Mouse (Mus musculus) hindbrain, embryonic 10.5 days (tissue): Measurements from ENCODE around the gene Fen1. TPM values are rescaled to one million over a fixed set of nuclear protein-coding genes. Genes with fewer than 3 reads are reported as not detected.

Experiments used
- DNase-seq: peaks from one replicate; pipeline ENCODE4 v3.0.0-alpha.2; 2017; ENCODE audit warnings: low spot score
- H3K27ac ChIP-seq: fragments of 300-500 bp; sonication (generic); 2 replicates; pipeline ENCODE4 v1.5.1; 2016; ENCODE audit warnings: mild to moderate bottlenecking, moderate library complexity
- H3K27me3 ChIP-seq: fragments of 300-500 bp; sonication (generic); 2 replicates; pipeline ENCODE4 v1.6.1; 2016; ENCODE audit warnings: mild to moderate bottlenecking; ENCODE audit not compliant: poor library complexity, insufficient read depth, severe bottlenecking
- H3K36me3 ChIP-seq: fragments of 300-500 bp; sonication (generic); 2 replicates; pipeline ENCODE4 v1.6.1; 2016; ENCODE audit warnings: mild to moderate bottlenecking, moderate library complexity
- H3K4me1 ChIP-seq: fragments of 300-500 bp; sonication (generic); replicated peaks from 2 replicates; pipeline ENCODE4 v1.6.1; 2016; ENCODE audit warnings: mild to moderate bottlenecking
- H3K4me3 ChIP-seq: fragments of 300-500 bp; sonication (generic); 2 replicates; pipeline ENCODE4 v1.5.1; 2016; ENCODE audit warnings: mild to moderate bottlenecking, moderate library complexity
- H3K9me3 ChIP-seq: fragments of 300-500 bp; sonication (generic); 2 replicates; pipeline ENCODE4 v1.6.1; 2016; ENCODE audit warnings: mild to moderate bottlenecking, moderate library complexity
- WGBS: fragments of 180-500 bp; shearing (Covaris S2); methylation state at CpG from one replicate; pipeline ENCODE4 v1.1.7; 2016; 5-methylcytosine and 5-hydroxymethylcytosine counted together
- polyA plus RNA-seq: library from polyadenylated mRNA; unstranded; fragments of >200 nt; fragmentation: Nextera tagmentation; extraction: Ambion mirVana; gene quantifications from 2 replicates; pipeline ENCODE4 v1.2.1, GENCODE M21; 2016

Fen1 gene
- polyA plus RNA-seq, 1 experiment from 2014 or later, result 135 TPM

DNA sequence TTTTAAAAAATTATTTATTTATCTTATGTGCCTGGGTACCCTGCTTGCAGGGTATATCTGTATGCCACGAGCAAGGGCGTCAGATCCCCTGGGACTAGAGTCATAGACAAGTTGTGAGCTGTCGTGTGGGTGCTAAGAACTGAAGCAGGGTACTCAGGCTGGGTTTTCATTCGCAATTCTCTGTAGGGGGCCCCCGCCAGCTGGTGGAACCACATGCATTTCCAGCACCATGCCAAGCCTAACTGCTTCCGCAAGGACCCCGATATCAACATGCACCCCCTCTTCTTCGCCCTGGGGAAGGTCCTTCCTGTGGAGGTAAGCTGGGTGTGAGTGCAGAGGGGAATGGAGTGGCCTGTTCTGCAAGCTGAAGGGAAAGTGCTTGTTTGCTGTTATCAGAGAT, 17.4 kb downstream of the Fen1 start:
- no peaks in the 10 kb centered on the region for H3K9me3 ChIP-seq
- DNase-seq, result no peak
- 92% methylated on average over 8 of the region's 8 CpGs for WGBS
- H3K27ac ChIP-seq, result no peak overlapping the region
- no peaks in the 10 kb centered on the region for H3K27me3 ChIP-seq
- H3K4me1 ChIP-seq, result peaks cover 42% of the 10 kb centered on the region
- no peak overlapping the region for H3K4me3 ChIP-seq
- peaks cover 72% of the 10 kb centered on the region for H3K36me3 ChIP-seq

DNA sequence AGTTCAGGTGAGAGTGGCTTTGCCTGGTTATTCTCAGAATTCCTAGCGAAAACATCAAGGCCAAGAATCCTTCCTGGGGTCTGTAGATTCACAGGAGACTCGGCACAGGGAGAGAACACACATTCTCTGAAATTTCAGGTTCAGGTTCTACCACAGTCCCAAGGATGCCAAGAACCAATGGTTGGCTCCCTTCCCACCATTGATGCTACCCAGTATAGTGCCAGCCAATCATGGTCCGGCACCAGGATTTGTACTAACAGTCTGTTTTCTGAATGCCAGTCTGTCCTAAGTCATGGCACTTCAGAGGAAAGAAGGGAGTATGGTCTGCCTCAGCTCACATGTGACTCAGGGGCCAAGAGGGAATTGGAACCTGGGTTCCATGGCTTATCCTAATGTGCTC, 18.1 kb downstream of the Fen1 start:
- H3K36me3 ChIP-seq, result peaks cover 65% of the 10 kb centered on the region
- H3K4me3 ChIP-seq, result no peak overlapping the region
- H3K9me3 ChIP-seq, result no peaks in the 10 kb centered on the region
- H3K27me3 ChIP-seq, result no peaks in the 10 kb centered on the region
- no peak overlapping the region for H3K27ac ChIP-seq
- DNase-seq, result no peak
- peaks cover 37% of the 10 kb centered on the region for H3K4me1 ChIP-seq
- WGBS, result 95% methylated on average over 3 of the region's 3 CpGs

DNA sequence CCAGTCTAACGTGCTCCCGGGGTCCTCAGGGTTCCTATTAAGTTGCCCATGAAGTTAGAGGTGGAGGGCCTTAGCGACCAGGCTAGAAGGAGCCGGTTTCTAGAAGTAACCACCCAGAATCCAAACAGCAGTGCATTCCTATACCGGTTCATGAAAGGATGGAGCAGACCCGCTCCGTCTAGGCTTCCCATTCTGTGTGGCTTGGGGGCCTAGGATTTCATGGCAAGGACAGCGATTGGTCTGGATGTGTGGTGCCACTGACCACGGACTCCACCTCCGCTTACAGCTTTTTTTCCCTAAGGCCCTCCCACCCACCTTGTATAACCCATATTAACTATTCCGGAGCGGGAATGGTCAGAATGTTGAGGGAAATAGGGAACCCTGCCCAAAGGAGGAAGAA, 19.9 kb downstream of the Fen1 start:
- WGBS, result 19% methylated on average over 12 of the region's 12 CpGs
- peak overlapping the region; percentile 99 for H3K27ac ChIP-seq
- no peaks in the 10 kb centered on the region for H3K27me3 ChIP-seq
- peak; percentile 40 for DNase-seq
- H3K4me3 ChIP-seq, result peak overlapping the region; percentile 96
- peaks cover 37% of the 10 kb centered on the region for H3K4me1 ChIP-seq
- H3K9me3 ChIP-seq, result no peaks in the 10 kb centered on the region
- peaks cover 47% of the 10 kb centered on the region for H3K36me3 ChIP-seq

DNA sequence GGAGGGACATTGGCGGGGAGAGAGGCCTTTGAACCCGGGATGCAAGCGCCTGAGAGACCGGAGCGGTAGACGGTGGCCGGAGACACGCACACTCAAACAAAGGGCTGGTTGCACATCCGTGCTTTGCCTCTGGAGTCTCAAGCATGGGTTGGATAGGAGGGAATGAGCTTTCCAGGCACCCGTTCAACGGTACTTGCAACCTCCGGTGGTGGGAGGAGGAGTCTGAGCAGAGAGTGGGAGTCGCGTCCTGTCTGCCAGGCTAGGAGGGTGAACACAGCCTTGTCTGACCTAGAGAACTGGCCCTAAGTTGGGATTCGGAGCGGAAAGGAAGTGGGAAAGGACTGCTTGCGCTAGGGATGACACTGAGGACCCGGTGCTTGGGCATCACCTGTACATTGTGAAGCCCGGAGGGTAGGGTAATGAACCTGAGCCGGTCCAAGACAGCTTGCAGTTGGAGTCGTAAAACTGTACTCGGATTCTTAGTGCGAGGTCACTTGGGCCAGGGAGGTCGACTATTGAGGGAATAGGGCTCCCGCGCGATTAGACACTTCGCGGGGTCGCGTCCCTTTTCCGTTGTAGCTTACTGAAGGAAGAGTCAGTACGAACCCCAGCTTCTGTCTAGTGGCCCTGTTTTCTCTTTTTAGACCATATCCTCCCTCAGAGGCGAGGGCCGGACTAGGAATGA, 20.5 kb downstream of the Fen1 start:
- WGBS, result 2% methylated on average over 35 of the region's 35 CpGs
- Histone ChIP-seq H3K36me3 (peaks cover 41% of the 10 kb centered on the region), H3K9me3 (no peaks in the 10 kb centered on the region), H3K4me3 (peak overlapping the region; percentile 96), H3K4me1 (peaks cover 37% of the 10 kb centered on the region), H3K27me3 (no peaks in the 10 kb centered on the region), H3K27ac (peak overlapping the region; percentile 99)
- DNase-seq, result no peak

DNA sequence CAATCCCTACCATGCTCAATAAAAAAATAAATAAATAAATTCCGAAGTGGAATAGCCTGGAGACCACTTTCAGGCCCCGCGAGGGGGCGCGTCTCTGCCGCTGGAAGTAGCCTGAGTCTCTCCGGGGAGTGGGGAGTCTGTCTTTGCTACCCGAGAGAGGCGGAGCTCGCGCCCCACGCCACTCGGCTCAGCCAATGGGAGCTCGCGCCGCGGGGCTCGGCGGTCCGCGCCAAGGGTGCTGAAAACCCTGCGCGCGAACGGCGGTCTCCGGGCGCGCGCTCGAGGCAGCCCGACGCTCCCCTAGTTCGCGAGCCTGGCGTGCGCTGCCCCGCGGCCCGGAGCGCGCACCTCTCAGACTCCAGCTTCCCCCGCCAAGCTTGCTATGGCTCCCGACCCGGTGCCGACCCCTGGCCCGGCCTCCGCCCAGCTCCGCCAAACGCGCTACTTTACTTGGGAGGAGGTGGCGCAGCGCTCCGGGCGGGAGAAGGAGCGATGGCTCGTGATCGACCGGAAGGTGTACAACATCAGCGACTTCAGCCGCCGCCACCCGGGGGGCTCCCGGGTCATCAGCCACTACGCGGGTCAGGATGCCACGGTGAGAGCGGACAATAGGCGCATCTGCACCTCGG, 21.2 kb downstream of the Fen1 start, which contains the start of gene Fads1:
Gene Fads1, plus strand, starts transcription at position 219 of the 629 bp plus-strand sequence.
- peak; percentile 94 for DNase-seq
- H3K4me3 ChIP-seq, result peak within 1 kb of the TSS; percentile 96
- H3K9me3 ChIP-seq, result no peaks in the 10 kb centered on the region

DNA sequence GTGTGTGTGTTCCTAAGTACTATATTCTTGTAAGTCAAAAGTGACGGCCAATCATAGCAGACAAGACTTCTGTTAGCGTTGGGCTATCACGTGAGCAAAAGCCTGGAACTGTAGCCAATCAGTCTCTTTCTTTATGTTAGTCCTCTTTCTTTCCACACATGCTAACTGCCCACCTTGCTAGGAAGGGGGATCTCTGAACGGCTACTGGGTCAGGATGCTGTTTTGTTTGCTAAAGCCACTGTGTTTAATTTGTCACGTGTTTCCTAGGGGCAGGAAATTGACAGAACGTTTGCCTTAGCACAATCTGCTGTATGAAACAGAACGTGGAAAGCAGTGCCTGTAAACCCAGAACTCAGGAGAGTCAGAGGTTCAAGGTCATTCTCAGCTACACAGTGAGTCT, 21.8 kb downstream of the Fen1 start:
- Histone ChIP-seq H3K4me3 (peak overlapping the region; percentile 96), H3K36me3 (peaks cover 28% of the 10 kb centered on the region), H3K4me1 (peaks cover 31% of the 10 kb centered on the region), H3K27ac (peak overlapping the region; percentile 99), H3K27me3 (no peaks in the 10 kb centered on the region), H3K9me3 (no peaks in the 10 kb centered on the region)
- WGBS, result 37% methylated on average over 7 of the region's 7 CpGs
- no peak for DNase-seq

More for the DNA sequence above, 21.2 kb downstream of the Fen1 start, which contains the start of gene Fads1:
- peaks cover 31% of the 10 kb centered on the region for H3K4me1 ChIP-seq
- H3K27ac ChIP-seq, result peak within 1 kb of the TSS; percentile 99
- WGBS, result under 1% methylated on average over 70 of the region's 70 CpGs
- peaks cover 34% of the 10 kb centered on the region for H3K36me3 ChIP-seq
- H3K27me3 ChIP-seq, result no peaks in the 10 kb centered on the region

DNA sequence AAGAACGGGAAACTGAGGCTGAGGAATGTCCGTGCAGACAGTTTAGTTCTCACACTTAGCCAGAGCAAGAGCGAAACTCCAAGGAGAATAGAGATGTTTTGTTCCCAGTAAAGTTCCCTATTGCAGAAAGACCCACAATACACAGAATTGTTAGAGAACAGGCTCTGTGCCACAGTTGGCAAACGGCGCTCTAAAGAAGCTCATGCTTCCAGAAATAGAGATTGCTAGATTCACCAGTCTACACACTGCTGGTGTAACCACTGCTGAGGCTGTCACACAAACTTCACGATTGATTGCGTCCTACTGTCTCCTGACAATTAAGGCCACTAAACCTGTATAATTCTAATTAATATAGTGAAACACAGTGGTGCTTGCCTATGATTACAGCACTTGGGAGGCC, 22.7 kb downstream of the Fen1 start:
- DNase-seq, result no peak
- H3K27ac ChIP-seq, result no peak overlapping the region
- H3K9me3 ChIP-seq, result no peaks in the 10 kb centered on the region
- 95% methylated on average over 7 of the region's 7 CpGs for WGBS
- H3K4me1 ChIP-seq, result peaks cover 34% of the 10 kb centered on the region
- H3K4me3 ChIP-seq, result no peak overlapping the region
- H3K36me3 ChIP-seq, result peaks cover 19% of the 10 kb centered on the region
- H3K27me3 ChIP-seq, result no peaks in the 10 kb centered on the region

DNA sequence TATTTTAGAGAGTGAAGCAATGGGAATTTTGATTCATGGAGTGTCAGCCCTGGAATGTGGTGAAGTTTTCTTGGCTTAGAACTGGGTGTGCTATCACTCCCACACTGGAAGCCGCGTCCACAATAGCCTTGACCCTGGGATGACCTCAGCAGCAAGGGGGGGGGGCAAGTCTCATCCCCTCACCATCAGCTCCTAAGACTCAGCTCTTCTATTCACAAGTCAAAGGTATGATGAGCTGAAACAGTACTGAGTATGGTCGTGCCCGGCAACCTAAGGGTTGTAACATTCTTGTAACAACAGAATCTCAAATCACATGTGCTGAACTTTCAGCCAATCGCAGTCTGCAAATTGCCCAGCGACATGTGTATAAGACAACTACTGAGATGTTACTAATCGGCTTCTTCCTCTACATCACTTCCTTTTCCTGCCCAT, 27.0 kb downstream of the Fen1 start:
- no peak for DNase-seq
- Histone ChIP-seq H3K27ac (no peak overlapping the region), H3K4me1 (peaks cover 5% of the 10 kb centered on the region; the same call in 1 of the 2 replicates), H3K36me3 (no peaks in the 10 kb centered on the region), H3K27me3 (no peaks in the 10 kb centered on the region), H3K4me3 (no peak overlapping the region), H3K9me3 (no peaks in the 10 kb centered on the region)
- 73% methylated on average over 7 of the region's 7 CpGs for WGBS

DNA sequence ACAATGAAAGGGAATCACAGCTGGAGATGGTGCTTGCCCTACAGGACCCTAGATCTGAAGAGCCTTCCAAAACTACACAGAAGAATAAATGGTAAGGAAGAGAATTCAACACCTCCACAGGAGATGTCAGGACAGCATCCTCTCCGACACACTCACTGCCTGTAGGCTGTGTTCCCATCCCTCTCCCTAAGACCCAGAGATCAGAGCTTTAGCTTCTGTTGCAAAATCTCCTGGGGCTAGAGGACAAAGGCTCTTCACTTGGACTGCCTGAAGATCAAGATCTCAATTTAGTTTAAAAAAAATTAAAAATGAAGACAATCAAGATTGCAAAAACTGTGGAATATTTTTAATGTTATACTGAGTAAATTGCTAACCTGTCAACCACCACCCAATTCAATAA, 27.5 kb downstream of the Fen1 start:
- WGBS, result 74% methylated on average over 1 of the region's 1 CpGs
- H3K27ac ChIP-seq, result no peak overlapping the region
- H3K27me3 ChIP-seq, result no peaks in the 10 kb centered on the region
- H3K4me3 ChIP-seq, result no peak overlapping the region
- peaks cover 4% of the 10 kb centered on the region; the same call in 1 of the 2 replicates for H3K4me1 ChIP-seq
- no peaks in the 10 kb centered on the region for H3K36me3 ChIP-seq
- no peaks in the 10 kb centered on the region for H3K9me3 ChIP-seq
- no peak for DNase-seq

DNA sequence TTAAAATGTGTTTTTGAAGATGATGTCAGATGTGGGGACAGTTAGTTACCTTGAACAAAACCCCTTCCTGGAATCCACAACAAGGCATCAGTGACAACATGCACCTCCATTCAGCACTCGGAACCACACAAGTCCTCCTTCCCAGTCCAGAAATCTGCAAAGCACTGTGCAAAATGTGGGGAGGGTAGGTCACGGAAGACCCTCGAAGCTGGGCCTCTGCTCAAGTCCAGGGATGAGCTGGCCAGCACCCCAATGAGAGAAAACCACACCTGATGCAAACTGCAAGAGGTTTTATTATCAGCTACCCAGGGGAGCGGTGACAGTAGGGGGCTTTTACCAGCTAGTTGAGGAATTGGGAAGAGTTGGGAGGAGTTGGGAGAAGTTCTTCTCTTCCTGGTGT, 29.0 kb downstream of the Fen1 start:
- Histone ChIP-seq H3K4me1 (peaks cover 4% of the 10 kb centered on the region; the same call in 1 of the 2 replicates), H3K4me3 (no peak overlapping the region), H3K27ac (no peak overlapping the region), H3K27me3 (no peaks in the 10 kb centered on the region), H3K9me3 (no peaks in the 10 kb centered on the region), H3K36me3 (no peaks in the 10 kb centered on the region)
- WGBS, result 79% methylated on average over 4 of the region's 4 CpGs
- no peak for DNase-seq

DNA sequence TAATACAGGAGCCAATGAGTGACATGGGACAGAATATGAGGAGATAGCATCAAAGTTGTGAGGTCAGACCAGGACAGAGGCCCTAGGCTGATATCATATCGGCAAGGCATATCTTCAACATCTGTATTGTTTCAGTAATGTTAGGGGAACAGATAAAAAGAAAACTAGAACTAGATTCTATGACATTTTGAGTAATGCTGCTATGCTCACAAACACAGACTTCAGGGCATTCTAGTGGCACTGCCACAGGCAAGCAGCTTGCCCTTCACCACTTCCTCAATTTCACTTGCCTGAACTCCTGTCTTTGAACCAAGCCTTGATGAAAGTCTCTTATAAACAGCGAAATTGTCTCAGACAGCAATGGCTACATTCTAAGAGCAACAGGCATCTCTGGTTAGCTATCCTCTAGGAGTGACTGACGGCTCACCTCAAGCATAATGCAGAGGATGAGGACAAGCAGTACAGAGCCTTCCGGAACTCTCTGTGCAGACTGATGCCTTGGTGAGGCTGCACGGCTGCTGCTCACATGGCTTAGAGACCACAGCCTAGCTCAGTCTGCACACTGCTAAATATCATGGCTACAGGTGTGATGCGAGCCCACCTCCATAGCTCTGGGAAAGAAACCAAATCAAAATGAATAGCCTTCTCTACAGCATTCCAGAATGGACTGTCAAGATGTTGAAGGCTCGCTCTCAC, 30.0 kb downstream of the Fen1 start:
- Histone ChIP-seq H3K4me1 (peaks cover 4% of the 10 kb centered on the region; the same call in 1 of the 2 replicates), H3K36me3 (no peaks in the 10 kb centered on the region), H3K27me3 (no peaks in the 10 kb centered on the region), H3K9me3 (no peaks in the 10 kb centered on the region), H3K27ac (no peak overlapping the region), H3K4me3 (no peak overlapping the region)
- no peak for DNase-seq
- WGBS, result 88% methylated on average over 7 of the region's 7 CpGs

DNA sequence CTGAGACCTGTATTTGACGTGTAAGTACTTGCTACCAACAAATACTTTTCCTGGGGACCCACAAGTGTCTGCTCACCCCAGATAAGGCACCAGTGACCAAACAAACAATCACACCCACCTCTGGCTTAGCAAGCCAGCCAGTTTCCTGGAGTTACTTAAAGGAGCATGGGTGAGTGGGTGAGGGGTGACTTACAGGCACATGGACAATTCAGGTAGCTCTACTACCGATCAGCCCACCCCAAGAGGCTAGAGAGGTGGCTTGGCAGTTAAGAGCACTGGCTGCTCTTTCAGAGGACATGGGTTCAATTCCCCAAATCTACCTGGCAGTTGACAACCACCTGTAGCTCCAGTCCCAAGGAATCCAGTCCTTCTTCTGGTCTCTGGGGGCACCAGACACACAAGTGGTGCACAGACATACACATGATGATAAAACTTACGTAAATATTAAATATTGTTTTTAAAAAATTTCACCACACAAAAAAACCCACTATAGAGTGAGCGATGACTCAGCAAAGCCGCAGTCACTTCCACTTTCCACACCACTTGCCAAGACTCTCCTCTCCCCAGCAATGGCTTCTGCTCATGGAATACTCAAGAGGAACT, 30.8 kb downstream of the Fen1 start:
- WGBS, result 86% methylated on average over 5 of the region's 5 CpGs
- Histone ChIP-seq H3K27ac (no peak overlapping the region), H3K9me3 (no peaks in the 10 kb centered on the region), H3K4me3 (no peak overlapping the region), H3K36me3 (no peaks in the 10 kb centered on the region), H3K4me1 (peaks cover 4% of the 10 kb centered on the region; the same call in 1 of the 2 replicates), H3K27me3 (no peaks in the 10 kb centered on the region)
- DNase-seq, result no peak
